Mouse (Mus musculus) yolk sac, embryonic 10.5 days (tissue): ENCODE data around the gene Ehbp1.

Experiments
- DNase-seq: peaks from one replicate; pipeline ENCODE4 v3.0.0-alpha.2; 2017; ENCODE audit warnings: low spot score

Gene Ehbp1

GRCm38 (mm10) chr11:22000316-22001076 is 341.6 kb downstream of the Ehbp1 start:
- peak; percentile 16 for DNase-seq

DNA sequence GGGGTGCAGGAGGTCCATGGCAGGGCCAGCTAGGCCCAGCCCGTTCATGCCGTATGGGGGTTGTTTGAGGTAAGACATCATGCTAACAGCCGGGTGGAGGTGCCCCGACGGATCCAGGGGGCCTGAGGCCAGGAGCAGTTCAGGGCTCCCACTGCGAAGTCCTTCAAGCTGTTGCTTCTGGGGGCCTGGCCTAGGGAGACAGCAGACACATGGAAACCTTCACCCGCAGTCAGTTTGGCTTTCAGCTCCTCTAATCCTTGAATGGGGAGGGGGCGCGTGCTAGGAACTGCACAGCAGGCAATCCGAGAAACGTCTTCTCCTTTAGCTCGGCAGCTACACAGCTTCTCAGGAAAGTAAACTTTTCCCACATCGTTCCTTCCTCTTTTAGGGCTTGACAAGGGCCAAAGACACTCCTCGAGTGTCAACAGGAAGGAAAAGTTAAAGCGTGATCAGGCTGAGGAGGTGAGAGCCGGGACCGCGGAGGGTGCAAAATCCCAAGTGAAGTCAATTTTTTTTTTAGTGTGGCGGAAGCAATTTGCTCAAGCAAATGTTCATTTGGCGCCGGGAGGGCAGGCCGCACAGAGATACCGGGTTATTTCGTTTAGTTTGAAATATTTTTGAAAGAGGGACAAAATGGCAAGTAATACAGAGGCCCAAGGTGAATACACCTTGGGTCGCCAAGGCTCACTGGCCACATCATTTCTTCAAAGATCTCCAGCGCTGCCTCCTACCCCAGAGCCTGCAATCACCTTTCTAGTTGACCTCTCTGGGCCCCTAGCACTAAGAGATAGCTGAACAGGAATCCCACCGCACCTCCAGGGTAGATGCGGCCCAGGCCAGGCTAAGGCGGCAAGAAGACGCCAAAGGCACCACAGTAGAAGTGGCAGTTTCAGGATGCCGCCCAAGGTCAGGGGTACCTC is 342.4 kb downstream of the Ehbp1 start:
- DNase-seq: peak; percentile 14

GRCm38 (mm10) chr11:21998141-21999047 is 343.7 kb downstream of the Ehbp1 start:
- DNase-seq: peak; percentile 23

GRCm38 (mm10) chr11:21997561-21998140 is 344.4 kb downstream of the Ehbp1 start:
- no peak for DNase-seq

DNA sequence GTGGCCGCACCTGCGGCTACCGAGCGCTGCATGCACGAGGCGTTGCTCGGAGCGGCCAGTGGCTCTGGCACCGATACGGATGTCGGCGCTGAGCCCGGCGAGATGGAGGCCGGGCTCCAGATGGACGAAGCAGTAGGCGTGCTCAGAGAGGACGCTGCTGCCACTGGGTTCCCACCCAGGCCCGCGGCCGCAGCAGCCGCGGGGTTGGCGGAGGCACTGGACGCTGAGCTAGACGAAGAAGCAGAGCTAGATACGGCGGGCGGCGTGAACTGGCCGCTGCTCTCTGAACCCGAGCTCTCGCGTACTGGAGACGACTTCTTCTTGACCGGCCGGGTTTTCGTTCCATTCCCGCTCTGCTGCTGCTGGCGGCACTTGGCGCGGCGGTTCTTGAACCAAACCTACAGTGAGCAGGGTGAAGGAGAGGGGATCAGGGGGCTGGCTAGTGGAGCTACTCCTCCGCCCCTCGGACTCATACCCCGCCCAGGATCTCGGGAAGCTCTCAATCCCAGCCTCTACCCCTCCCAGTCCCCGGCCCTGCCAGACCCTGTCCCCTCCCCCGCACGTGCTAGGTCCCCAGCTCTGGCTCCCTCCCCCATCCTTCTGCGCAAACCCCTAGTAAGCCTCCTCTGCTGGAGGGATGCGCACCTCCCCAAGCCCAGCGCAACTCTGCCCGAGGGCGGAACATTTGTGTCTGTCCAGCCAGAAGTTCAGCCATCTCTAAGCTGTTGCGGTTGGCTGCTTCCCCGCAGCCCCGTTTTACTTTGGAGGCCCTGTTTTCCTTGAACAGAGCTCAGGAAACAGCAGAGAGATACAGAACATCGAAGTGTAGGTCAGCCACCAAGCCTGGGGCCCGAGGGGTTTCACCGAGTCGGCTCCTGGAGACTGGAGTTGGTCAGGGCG is 345.2 kb downstream of the Ehbp1 start:
- peak; percentile 38 for DNase-seq

DNA sequence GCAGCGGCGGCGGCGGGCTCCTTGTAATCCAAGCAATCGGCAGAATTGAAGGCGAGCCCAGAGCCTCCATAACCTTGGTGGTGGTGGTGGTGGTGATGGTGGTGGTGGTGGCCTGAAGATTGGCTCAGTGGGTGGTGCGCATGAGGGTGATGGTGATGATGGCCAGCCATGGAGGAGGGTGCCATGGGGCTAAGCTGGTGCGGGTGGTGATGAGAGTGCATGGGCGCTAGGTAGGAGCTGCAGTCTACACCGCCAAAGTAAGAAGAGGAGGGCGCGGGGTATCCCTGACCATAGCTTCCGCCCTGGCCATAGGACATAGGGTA is 345.8 kb downstream of the Ehbp1 start:
- no peak for DNase-seq

- no peak for DNase-seq
These were observed 346.4 kb downstream of the Ehbp1 start for GRCm38 (mm10) chr11:21995534-21996324.

DNA sequence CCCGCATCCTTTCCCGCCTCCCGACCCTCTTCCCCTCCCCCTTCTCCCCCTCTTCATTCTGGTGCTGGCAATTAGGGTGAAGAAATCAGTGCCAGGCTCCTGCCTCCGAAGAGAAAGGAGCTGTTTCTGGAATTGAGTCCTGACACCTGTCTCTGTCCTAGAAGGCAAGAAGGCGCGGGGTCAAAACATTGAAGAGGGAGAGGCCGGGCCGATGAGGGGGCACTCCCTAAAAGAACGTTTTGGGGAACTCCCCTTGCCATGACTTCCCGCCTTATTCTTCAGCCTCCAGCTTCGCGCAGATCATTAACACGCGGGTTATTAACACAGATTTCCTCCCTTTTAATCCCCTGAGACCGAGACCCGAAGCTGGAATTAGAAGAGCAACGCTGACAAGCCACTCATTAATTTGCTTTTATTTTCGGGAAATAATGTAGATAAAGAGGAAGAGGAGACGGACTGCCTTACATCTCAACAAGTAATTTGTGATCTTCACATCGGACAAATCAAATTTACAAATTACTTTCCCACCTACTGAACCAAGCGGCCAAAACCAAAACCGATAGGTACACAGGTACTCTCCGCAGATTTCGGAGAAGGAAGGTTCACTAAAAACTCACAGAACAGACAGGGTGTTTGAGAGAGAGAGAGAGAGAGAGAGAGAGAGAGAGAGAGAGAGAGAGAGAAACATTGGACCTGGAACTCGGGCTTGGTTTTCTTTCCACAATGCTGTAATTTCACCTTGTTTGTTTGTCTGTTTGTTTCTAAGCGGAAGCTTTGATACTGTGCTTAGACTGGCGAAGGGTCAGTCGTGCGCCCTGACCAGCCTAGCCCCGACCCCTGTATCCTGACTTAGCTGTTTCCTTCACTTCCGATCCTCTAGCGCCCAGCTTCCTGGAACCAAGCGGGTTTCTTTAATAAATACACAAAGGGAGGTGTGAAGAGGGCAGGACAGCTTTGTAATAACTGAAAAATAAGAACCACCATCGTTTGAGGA is 347.4 kb downstream of the Ehbp1 start:
- no peak for DNase-seq

GRCm38 (mm10) chr11:21993597-21994376 is 348.3 kb downstream of the Ehbp1 start:
- DNase-seq: peak; percentile 45

DNA sequence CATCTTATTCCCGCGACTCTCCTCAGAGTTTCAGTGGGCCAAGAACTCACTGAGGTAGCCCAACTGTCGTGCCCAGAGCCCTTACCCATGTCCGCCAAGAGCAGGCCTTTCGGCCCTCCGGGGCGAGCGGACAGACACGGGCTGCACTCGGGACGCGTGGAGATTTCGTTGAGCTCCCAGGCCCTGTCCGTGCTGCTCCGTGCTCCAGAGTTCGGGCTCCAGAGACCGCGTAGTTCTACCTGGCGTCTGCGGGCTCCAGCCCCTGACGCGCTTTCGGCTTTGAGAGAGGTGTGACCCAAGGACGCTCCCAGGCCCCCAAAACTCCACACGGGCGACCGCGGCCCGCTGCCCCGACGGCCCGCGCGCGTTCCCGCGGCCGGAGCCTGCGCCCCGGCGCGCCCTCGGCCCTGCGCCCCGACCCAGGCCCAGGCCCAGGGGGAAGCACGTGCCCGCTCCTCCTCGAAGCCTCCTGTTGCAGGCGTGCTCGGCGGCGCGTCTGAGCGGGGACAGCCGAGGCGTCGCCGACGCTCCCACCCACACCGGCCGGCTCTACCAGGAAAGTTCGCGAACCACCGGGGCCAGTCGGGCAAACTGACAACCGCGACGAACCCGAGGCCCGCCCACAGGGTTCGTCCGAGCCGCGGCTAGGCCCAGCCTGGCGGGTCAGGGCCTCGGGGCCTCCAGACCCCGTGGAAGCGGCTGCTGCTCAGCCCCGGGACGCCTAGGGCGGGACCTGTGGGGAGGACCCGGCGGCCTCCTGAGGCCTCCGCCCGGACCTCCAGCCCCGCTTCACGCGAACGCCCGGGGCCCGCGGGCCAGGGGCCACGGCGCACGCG is 349.1 kb downstream of the Ehbp1 start:
- DNase-seq: peak; percentile 48

- no peak for DNase-seq
These were observed 353.6 kb downstream of the Ehbp1 start for GRCm38 (mm10) chr11:21988398-21988946.

DNA sequence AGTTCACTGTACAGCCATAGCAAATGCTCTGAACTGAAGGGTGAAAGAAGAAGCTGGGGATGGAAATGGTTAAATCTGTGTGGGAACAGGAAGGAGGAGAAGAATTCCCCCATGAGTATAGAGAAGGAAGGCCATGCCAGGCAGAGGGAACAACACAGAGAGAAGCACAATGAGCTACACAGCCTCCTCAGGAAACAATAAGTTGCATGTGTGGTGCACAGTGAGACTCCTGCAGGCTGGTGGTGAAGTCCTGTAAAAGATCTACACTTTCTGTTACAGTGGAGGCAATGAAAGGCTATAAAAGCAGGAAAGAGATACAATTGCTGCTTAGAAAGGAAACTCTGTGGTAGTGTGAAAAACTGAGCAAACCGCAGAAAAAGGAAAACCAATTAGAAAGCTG is 357.0 kb downstream of the Ehbp1 start:
- no peak for DNase-seq

- no peak for DNase-seq
These were observed 368.0 kb downstream of the Ehbp1 start for GRCm38 (mm10) chr11:21974005-21974531.

GRCm38 (mm10) chr11:21973597-21973996 is 368.5 kb downstream of the Ehbp1 start:
- no peak for DNase-seq

GRCm38 (mm10) chr11:21968922-21969321 is 373.2 kb downstream of the Ehbp1 start:
- no peak for DNase-seq
